Mouse (Mus musculus) urinary bladder, postnatal 25 days (tissue): ENCODE measurements around the gene Palm3.

ENCODE experiments used
- DNase-seq: peaks from one replicate; pipeline ENCODE4 v3.0.0; 2022; ENCODE audit warnings: low spot score

Palm3 gene

DNA sequence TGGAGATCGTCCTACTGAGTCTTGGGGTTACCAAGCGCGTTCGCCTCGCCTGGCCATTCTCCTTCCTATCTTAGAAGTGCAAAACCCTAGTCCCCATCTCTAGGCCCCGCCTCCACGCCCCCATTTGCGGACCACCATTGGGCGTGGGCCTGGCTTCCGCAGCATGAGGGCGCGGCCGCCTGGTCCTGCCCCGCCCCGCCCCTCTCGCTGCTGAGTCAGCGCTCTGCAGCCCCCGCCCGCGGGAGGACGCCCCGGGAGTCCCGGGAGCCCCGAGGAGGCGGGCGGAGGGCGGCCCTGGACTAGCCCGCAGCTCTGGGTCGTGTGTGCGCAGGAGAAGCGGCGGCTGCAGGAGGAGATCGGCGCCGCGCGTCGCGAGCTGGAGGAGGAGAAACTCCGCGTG is 4.6 kb downstream of the Palm3 start:
- no peak for DNase-seq

DNA sequence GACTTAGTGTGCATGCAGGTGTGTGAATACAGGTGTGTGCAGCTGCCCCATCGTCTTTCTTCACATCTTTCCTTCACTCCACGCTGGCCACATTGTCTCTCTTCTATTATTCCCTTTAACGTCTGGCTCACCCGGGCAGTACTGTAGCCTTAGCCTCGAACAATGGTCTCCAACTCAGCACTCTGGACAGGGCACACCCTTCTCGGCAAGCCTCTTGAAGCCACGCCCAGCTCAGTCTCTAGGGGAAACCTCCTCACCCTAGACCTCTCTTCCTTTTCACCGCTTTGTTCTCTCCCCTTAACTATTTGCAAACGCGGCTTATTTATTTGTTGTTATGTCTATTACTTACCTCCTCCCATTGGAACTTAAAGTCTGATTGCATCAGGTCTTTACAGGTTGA is 6.2 kb downstream of the Palm3 start:
- DNase-seq: no peak

DNA sequence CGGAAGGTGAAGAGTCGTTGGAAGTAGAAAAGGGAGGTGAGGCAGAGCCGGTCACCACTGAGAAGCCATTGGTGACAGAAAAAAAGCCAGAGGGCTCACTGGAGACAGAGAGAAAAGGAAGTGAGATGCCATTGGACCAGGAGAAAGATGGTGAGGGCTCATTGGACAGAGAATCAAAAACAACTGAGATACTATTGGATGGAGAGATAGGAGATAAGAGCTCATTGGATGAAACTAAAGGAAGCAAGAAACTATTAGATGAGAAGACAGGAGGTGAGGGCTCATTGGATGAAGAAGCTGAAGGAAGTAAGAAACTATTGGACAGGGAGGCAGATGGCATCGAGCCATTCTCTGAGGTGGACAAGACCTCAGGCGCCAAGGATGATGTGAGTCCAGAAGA is 8.0 kb downstream of the Palm3 start:
- DNase-seq: no peak

DNA sequence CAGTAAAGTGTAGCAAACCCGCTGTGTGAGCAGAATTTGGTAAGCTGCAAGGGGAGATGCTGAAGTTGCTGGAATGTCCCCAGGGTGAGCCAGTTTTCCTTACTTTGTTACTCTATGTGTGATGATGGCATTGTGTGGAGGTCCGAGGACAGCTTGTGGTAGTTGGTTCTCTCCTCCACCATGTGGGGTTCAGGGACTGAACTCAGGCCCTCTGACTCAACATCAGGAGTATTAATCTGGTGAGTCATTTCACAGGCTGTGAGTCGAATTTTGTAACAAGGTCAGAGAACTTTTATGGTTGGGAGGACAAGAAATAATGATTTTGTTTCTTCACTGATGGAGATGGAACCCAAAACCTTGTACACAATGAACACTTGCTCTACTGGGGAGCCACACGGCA is 11.5 kb downstream of the Palm3 start:
- DNase-seq: no peak

DNA sequence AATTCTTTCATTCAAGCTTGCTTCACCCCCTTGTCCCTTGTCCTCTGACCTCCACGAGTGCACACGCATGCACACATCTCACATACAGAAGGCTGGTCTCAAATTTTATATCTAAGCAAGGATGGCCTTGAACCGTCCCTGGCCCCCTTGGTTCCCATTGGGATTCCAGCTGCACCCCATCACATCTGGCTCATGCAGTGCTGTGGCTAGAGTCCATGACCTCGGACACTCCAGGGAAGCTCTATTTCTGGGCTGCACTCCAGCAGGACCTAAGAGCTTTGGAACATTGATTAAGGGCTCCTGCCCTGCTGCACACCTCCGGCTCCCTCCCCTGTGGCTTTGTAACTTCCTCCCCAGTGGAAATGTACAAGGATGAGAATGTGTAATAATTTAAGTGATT is 16.7 kb downstream of the Palm3 start:
- DNase-seq: no peak

DNA sequence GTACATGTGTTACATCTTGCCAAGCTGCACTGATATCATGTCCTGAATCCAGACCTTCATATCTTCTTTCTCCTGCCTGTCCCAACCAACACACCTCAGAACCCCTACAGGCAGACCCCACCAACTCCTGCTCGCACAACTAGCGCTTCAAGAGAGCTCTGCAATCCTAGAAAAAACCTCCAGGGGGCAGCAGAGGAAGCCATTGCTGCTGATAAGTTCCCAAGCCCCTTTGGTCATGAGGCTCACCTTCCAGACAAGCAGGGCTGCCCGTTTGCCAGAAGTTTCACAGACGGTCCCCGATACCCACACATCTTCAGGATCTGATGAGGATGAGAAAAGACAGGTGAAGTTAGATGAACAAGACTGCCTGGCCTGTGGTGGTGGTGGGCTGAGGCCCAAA is 17.8 kb downstream of the Palm3 start:
- peak; percentile 62 for DNase-seq

DNA sequence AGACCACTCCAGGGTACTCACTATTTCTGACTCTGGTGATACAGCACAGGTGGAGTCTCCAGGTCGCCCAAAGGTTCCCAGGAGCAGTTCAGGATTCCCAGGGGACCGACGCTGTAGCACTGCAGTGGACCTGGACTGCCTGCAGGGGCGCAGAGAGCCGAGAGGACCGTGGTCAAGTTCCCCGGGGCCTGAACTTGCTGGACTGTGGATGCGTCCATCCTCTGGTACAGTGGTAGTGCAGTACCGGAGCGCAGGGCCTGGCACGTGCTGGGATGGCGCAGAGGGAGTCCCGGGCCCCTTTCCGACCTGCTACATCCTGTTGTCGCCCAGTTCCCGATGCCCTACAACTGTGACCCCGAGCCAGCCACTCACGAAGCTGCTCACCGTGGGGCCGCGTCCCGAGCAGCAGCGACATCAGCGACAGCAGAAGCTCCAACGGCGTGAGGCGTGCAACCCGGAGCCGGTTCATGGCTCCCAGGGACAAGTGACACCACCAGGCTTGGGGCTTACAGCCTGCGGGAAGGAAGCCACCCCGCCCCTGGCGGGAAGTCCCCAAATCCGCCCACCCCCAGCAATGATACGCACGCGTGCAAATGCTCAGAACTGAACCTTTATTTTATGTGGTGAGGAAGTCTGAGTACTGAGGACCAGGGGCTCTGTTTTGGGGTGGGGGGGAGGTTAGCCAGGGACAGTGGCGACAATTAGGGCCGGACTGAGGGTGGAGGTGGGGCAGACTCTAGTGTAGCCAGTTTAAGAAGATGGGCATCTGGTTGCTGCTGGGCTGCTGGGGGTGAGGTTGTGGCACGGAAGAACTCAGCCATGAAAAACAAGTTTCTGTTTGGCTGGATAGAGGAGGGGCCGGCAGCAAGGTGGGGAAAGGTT is 21.0 kb downstream of the Palm3 start, which contains the start of gene Il27ra:
TSS of gene Il27ra (minus strand) at position 524 of the 882 bp plus-strand sequence.
- peak; percentile 51 for DNase-seq

DNA sequence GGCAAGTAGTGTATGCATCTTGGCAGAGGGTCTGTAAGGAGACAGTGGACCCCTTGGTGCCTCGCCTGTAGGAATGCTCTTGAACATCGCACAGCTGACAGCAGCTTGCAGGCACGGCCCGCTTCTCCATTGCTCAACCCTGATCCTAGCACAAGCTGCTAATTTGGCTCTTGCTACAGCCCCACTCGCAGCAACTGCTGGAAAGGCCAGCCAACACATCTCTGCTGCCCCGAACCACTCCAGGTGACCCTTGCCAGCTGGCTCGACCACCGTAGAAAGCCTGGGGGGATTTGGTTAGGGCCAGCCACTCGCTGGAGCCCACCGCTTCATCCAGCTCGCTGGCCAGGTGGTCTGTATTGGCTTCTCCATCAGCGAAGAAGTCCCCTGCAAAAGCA is 21.7 kb downstream of the Palm3 start:
- no peak for DNase-seq

DNA sequence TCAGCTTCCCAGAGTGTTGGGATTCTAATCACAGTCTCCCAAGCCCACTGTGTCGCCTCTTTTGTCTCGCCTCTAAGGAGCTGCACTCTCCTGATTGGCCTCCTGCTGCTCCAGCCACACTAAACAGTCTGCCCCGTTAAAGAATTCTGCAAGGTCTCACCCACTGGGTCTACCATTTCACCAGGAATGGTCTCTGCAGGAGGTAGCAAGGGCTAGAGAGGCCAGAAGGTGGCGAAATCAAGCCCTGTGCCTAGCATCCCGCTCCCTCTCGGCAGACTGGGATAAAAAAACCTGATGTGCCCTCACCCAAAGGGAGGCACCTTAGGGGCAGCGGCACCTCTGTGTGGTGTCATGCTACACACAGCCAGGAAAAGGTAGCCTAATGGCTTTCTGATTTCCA is 22.8 kb downstream of the Palm3 start:
- no peak for DNase-seq

DNA sequence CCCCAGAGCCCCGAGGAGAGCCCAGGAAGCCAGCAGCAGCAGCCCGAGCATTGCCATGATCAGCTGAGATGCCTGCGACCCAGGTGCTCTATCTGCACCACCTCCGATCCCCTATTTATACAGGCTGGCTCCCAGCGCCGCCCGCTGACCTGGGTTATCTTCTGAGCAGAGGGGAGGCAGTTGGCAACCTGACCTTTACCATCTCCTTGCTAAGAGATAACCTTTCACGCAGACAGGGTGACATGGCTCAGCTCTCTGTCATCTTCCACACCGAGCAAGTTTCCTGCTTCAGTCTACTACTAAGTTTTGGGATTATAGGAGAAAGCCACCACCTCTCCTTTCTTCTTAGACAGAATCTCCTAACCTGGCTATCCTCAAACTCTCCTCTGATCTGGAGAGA is 23.6 kb downstream of the Palm3 start, which contains the start of gene Rln3:
TSS of gene Rln3 (minus strand) at position 101 of the 400 bp plus-strand sequence.
- DNase-seq: no peak

DNA sequence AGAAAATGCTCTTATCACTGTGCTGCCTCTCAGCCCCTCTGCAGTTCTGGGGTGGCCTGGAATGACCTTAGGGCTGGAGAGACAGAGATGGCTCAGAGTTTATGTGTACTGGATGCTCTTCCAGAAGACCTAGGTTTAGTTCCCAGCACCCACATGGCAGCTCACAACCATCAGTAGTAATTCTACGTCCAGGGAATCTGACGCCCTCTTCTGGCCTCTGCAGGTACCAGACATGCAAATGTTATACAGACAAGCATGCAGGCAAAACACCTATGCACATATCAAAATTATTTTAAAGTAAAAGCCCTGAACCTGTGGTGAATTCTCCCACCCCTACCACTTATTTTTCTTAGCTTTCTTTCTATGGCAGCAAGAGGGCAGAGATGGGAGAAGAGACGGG is 25.2 kb downstream of the Palm3 start:
- no peak for DNase-seq

DNA sequence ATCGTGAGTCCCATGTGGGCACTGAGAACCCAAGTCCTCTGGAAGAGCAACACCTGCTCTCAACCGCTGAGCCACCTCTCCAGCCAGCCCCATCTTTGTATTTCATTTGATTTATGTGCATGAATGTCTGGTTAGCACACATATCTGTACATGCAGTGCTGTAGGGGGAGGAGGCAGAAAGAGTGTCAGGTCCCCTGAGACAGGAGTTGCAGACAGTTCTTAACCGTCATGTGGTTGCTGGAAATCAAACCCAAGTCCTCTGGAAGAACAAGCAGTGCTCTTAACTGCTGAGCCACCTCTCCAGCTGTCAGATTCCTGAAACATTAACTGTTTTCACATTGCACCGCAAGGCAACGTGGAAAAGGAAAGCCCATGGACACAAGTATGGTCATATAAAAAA is 26.9 kb downstream of the Palm3 start:
- DNase-seq: no peak

DNA sequence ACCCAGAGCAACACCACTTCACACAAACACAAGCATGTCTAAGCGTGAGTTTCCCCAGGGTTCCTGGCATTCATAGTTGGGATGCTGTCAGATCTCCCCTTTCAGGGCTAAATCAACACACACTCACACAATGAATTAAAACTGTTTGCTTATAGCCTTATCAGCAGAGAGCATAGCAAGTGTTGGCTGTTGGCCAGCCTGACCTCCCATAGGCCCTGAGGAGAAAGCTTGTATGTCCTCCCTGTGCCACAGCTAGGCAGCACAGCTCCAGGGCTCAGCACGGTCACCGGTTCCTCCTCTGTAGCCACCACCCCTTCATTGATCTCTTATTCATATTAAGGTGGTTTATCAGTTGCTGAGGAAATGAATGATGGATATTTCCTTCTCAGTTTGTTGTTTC is 31.5 kb downstream of the Palm3 start:
- DNase-seq: no peak

DNA sequence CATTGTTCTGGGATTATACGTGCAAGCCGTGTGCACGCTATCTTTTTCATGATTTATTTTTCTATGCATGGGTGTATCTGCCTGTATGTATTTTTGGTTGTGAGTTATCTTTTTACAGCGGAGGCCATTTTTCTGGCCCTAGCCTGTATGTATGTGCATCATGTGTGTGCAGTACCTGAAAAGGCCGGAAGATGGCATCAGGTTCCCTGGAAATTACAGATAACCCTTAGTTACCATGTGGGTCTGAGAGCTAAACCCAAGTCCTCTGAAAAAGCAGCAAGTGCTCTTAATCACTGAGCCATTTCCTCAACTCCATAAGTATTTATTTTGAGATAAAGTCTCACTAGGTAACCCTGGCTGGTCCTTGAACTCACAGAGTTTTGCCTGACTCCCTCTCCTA is 32.0 kb downstream of the Palm3 start:
- DNase-seq: no peak

DNA sequence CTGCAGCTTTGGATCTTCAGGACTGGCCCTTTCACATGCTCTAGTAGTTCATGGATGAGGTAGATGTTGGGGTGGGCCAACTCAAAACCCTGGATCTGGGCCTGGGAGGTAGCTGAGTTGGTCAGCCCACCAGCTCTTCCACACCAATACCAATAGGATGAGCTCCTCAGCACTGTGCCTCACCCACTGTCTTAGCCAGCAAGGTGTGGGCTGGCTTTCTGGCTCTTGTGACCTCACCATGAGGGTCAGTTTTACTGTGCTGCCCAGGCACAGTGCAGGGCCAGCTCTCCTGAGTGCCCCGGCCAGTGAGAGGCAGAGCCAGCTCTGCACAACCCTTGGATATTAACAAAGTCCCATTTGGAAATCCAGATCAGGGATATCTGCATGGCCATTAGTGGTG is 36.6 kb downstream of the Palm3 start:
- no peak for DNase-seq

DNA sequence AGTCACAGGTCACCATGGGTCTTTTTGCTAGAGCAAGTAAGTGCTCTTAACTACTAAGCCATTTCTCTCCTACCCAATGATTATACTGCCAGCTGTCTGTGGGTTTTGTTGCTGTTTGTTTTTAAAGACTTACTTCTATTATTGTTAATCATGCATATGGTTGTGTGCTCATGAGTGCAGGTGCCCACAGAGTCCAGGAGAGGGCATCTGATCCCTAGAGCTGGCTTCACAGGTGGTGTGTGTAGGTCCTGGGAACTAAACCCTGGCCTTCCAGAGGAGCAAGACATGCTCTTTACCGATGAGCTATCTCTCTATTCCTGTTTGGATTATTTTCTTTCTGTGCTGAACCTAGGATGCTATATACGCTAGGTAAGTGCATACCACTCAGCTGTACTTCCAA is 38.0 kb downstream of the Palm3 start:
- DNase-seq: no peak

DNA sequence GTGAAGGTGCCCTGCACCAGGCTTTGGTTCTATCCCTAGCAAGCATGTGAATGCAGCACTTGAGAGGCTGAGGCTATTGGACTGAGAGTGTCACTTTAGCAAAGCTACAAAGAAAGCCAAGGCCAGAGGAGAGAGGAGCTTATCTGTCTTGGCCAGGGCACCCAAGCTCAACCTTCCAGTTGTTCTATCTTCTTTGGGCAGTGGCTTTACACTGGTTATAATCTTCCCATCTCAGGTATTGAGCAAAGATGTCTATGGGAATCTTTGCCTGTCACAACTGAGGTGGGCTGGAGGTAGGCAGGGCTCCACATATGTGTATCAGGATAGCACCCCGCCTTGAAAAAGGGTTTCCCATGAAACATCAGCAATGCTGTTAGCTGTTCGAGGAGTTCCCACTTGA is 39.0 kb downstream of the Palm3 start:
- no peak for DNase-seq

DNA sequence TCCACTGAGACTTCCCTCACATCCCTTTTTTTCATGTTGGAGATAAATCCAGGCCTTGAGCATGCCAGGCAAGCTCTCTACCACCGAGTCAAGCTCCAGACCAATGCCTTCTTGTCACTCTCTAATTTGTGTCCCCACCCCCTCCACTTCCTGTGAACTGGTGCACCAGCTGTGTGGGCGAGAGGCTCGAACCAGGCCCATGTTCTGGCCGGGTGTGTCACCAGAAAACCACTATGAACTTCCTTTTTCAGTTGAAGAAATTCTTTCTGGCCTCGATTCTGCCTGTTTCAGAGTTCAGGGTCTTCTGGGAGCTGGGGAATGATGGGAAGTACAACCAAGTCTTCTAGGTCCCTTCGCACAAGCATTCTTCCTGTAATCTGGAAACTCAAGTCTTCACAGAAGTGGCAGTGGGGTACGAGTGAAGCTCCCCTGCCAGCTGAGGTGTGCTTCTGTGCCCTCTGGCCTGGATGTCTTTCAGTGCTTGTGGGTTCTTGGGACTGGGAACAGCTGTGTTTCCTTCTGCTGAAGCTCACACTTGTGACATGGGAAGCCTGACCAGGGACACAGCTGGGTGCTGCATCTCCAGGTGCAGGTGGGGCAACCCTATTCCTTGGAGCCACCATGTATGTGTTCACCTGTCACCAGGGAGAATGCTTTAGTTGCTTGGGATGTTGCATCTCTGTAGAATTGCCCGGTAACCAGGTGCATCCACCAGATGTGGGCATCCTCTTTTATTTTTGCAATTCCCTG is 42.8 kb downstream of the Palm3 start:
- DNase-seq: no peak

DNA sequence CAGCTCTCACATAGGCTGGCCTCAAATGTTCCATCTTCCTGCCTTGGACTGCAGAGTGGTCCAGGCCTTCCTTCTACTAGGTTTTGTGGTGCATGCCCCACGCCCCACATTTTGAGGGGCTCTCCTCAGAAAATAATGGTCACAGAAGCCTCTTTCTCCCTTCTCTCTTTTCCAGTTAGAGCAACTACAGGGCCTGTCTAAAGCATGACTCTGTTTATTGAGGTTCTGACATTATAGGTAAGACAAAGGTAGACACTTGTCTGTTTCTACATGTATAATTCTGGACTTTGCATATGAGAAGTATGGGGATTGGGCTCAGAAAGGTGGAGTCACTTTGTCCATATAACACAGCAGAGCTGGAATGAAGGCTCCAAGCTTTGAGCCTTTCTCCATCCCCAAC is 43.8 kb downstream of the Palm3 start, which contains the start of gene Gm10643:
TSS of gene Gm10643 (minus strand) at position 101 of the 400 bp plus-strand sequence.
- DNase-seq: no peak

DNA sequence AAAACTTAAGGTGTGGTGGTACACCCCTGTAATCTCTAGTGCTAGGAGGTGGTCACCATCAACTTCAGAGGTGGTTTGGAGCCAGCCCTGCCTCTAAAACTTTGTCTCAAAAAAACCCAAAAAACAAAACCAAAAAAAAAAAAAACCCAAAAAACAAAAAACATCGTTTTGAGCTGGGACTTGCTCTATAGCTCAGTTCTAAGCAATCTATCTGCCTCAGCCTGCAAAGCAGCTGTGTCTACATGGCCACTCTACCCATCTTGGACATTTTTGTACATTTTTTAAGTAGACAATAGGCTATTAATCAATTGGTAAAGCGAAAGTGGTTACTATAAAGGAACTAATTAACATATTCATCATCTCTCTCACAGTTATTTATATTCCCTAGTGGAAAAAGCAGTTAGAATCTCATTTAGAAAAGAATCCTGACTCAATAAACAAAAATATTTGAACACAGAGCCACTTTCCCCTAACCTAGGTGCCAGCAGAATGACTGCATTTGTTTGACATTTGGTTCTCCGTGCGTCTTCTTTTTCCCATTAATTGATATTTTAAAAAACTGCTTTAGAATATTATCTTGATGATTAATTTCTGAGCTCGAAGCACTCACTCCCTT is 44.3 kb downstream of the Palm3 start:
- DNase-seq: no peak

DNA sequence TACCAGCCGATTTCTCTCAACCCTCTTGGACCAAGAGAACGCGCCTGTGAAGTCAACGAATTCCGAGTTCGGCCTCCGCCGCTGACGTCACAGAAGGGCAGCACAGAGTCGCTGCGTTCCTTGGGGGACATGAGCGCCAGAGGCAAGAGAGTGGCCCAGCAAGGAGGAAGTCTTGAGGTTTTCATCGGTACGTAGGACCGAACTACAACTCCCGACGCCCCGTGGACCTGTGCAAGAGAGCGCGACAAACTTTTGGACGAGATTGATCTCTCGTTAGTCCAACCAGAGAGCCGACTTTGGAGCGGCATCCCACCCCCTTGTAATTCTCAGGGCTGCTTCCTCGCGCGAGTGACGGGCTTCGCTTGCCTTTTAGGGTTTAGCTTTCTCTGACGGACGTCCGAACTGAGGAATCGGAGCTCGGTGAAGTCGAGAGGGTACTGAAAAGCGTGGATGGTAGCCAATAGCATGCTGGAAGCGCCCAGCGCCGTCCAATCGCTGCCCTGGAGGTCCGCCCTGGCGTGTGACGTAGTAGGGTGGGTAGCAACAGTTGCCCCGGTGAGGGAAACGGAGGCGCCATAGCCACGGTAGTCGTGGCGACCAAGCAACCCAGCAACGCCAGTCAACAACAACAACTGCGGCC is 45.1 kb downstream of the Palm3 start, which contains the start of gene Rfx1:
TSS of gene Rfx1 (plus strand) at position 544 of the 640 bp plus-strand sequence.
- DNase-seq: peak; percentile 98

DNA sequence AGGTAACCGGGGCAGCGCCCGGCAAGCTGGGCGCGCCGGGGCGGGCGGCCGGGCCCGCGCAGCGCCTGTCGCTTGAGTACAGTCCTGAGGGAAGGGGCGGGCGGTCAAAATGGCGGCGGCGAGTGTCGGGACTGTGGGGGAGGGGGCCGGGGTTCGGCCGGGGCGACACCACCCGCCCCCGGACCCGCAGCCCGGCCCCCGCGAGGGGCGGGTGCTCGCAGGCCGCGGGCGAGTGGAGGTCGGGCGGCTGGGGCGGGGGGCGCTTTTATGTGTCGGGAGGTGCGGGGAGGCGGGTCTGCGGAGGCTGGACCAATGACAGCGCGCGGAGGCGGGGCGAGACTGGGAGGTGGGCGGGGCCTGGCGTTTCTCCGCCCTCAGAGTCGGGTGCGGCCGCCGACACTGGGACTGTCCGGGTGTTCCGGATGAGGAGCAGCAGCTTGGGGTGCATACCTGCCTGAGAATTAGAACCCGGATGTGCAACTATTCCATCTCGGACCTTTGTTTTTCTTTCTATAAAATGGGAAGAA is 45.8 kb downstream of the Palm3 start:
- DNase-seq: peak; percentile 98
